Mouse (Mus musculus) spleen, adult 2 months (tissue): ENCODE data around the gene Mtmr12. TPM values are rescaled to one million over a fixed set of nuclear protein-coding genes. Genes with fewer than 3 reads are reported as not detected.
A peak's percentile ranks its signal among the peaks of the same experiment; 100 is the strongest.

ENCODE experiments used
- DNase-seq, 2 experiments: peaks; one replicate each; pipeline versions ENCODE4 v3.0.0 to v3.0.0-alpha.2; 2012 to 2021; ENCODE audit warnings: low spot score in 2 of 2, low read depth in 1 of 2
- H3K27ac ChIP-seq: fragments of 200-500 bp; 2 replicates; pipeline ENCODE4 v1.5.1; 2012; ENCODE audit warnings: low read length, inconsistent platforms; ENCODE audit not compliant: insufficient read depth
- H3K27me3 ChIP-seq: fragments of 200-500 bp; 2 replicates; pipeline ENCODE4 v1.6.1; 2012; ENCODE audit warnings: mild to moderate bottlenecking, moderate library complexity, low read length, inconsistent platforms; ENCODE audit not compliant: control insufficient read depth, insufficient read depth
- H3K36me3 ChIP-seq: fragments of 200-500 bp; 2 replicates; pipeline ENCODE4 v1.6.1; 2012; ENCODE audit warnings: mild to moderate bottlenecking, low read length, inconsistent platforms; ENCODE audit not compliant: control insufficient read depth, insufficient read depth
- H3K4me1 ChIP-seq: fragments of 200-500 bp; 2 replicates; pipeline ENCODE4 v1.6.1; 2011; ENCODE audit warnings: inconsistent platforms; ENCODE audit not compliant: control insufficient read depth, insufficient read depth, insufficient read length
- H3K4me3 ChIP-seq: fragments of 200-500 bp; 2 replicates; pipeline ENCODE4 v1.5.1; 2011; ENCODE audit warnings: mild to moderate bottlenecking, inconsistent platforms; ENCODE audit not compliant: insufficient read depth, insufficient read length; ENCODE audit errors: extremely low read depth
- CTCF ChIP-seq: fragments of 200-500 bp; IDR thresholded peaks from 2 replicates; pipeline ENCODE4 v1.5.1; 2011; ENCODE audit warnings: mild to moderate bottlenecking, inconsistent platforms; ENCODE audit not compliant: insufficient read depth, insufficient read length, insufficient replicate concordance; ENCODE audit errors: extremely low read depth
- POLR2A ChIP-seq: fragments of 200-500 bp; IDR thresholded peaks from 2 replicates; pipeline ENCODE4 v1.6.1; 2011; ENCODE audit warnings: low read depth, low read length, inconsistent platforms
- WGBS: fragments of 180-500 bp; shearing (Covaris S2); methylation state at CpG from one replicate; pipeline ENCODE4 v1.1.7; 2018; 5-methylcytosine and 5-hydroxymethylcytosine counted together
- polyA plus RNA-seq: library from polyadenylated mRNA; depleted of rRNA; stranded (reverse); fragments of >200 nt; gene quantifications from 2 replicates; pipeline ENCODE4 v1.2.3, GENCODE M21; 2012; rRNA removed

Gene Mtmr12
- polyA plus RNA-seq, 1 experiment, result 17.7 TPM

DNA sequence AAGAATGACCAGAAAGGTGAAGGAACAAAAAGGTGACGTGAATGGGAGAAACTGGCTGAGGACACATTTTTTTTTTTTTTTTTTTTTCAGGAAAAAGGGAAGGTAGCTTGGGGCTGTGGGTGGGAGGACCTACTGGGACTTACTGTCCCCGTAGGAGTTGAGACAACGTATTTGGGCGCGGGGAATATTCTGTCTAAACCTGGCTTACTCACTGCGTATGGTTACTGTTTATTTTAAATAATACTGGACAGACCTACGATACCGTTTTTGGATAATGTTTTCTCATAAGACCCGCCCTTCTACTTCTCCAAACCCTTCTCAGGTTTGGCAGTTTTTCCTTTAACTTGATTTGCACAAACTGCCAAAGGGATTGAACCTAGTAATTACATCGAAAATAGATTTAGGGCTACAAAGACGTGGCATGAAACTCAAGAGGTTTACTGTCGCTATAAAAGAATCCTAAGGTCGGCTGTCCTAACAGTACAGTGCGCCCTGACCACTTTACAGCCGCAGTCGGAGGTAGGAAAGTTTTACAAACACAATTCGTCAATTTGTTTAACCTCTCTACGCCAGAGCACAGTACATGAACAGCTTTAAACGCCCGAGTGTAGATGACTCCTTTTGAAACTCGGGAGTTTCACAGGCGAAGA is 115.7 kb downstream of the Mtmr12 start:
- 6% methylated on average over 22 of the region's 22 CpGs for WGBS
- peaks cover 5% of the 10 kb centered on the region for H3K4me1 ChIP-seq
- peak in 1 of 2 experiments; percentile 17 for DNase-seq
- peak overlapping the region; percentile 92 for H3K4me3 ChIP-seq
- no peaks in the 10 kb centered on the region for H3K36me3 ChIP-seq
- no peaks in the 10 kb centered on the region; the same call in 1 of the 2 replicates for H3K27me3 ChIP-seq
- TF ChIP-seq POLR2A (no peak), CTCF (no peak)
- peak overlapping the region; percentile 43; the same call in 1 of the 2 replicates for H3K27ac ChIP-seq

DNA sequence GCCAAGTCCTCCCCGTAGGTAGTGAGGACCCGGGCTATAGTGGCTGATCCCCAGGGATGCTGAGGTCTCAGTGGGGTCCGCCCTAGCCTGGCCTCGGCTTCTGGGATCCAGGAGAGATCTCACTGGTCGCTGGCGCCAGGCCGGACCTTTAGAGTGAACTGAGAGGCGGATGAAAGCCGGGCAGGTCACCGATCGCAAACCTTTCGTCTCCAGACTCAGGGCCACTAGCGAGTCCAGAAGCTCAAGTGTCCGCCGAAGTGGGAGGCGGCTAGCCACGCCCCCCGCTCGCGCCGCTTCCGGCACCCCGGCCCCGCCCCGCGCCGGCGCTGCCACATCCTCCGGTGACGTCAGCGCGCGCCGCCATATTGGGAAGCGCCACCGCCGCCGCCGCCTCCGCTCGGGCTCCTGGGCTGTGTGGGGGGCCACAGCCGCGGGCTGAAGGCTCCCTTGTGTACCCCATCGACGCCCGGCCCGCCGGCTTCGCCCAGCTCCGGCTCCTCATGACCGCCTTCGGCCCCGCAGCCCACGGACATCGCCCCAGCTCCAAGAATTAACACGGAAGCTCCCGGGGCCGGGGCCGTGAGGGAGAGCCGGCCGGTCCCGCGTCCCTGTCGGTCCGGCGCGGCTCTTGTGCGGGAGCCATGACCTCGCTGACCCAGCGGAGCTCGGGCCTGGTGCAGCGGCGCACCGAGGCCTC is 116.4 kb downstream of the Mtmr12 start, which contains the start of gene Golph3:
Gene Golph3, plus strand, starts transcription at position 360 of the 697 bp plus-strand sequence.
- peak within 1 kb of the TSS; percentile 92 for H3K27ac ChIP-seq
- 1% methylated on average over 70 of the region's 74 CpGs for WGBS
- H3K36me3 ChIP-seq, result no peaks in the 10 kb centered on the region
- peaks cover 5% of the 10 kb centered on the region for H3K4me1 ChIP-seq
- H3K27me3 ChIP-seq, result no peaks in the 10 kb centered on the region; the same call in 1 of the 2 replicates
- DNase-seq, result peak; percentile 73 to 93
- peak; percentile 29; the same call in 1 of the 2 replicates for TF ChIP-seq POLR2A
- no peak for TF ChIP-seq CTCF
- peak within 1 kb of the TSS; percentile 92 for H3K4me3 ChIP-seq

DNA sequence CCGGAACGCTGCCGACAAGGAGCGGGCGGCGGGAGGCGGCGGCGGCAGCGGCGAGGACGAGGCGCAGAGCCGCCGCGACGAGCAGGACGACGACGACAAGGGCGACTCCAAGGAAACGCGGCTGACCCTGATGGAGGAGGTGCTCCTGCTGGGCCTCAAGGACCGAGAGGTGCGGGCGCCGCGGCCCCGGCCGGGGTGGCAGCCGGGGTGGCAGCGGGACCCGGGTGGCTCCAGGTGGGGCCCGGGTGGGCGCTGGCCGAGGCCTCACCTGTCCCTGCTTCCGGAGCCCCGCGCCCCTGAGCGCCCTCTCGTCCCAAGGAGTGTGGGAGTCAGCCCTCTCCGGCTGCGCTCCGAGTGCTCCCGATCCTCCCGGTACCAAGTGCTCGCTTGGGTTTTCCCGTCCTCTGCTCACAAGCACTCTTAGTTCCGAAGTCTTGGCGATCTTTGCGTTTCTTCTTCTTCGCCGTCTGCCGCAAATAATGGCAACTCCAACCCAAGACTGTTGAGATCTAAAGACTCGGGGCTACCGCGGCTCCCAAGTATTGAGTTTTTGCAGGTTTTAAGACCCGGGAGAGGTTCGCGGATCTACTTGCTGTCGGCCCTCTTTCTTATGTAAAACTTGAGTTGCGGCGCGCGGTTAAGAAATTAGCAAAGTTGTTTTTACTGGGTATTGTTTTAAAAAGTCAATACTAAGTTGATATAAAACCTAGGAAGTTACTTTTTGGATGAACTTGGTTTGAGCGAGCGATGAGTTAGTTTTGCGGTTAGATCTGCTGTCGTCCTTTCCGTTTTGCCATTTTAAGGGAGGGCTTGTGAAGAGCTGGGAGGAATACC is 117.2 kb downstream of the Mtmr12 start, which contains the start of gene 1810049J17Rik:
Gene 1810049J17Rik, minus strand, starts transcription at position 112 of the 834 bp plus-strand sequence.
- peak; percentile 11 to 29 for DNase-seq
- Histone ChIP-seq H3K27ac (peak within 1 kb of the TSS; percentile 92), H3K4me3 (peak within 1 kb of the TSS; percentile 92), H3K27me3 (no peaks in the 10 kb centered on the region; the same call in 1 of the 2 replicates), H3K4me1 (peaks cover 5% of the 10 kb centered on the region), H3K36me3 (no peaks in the 10 kb centered on the region)
- no peak for TF ChIP-seq CTCF
- no peak for TF ChIP-seq POLR2A
- under 1% methylated on average over 54 of the region's 70 CpGs for WGBS

DNA sequence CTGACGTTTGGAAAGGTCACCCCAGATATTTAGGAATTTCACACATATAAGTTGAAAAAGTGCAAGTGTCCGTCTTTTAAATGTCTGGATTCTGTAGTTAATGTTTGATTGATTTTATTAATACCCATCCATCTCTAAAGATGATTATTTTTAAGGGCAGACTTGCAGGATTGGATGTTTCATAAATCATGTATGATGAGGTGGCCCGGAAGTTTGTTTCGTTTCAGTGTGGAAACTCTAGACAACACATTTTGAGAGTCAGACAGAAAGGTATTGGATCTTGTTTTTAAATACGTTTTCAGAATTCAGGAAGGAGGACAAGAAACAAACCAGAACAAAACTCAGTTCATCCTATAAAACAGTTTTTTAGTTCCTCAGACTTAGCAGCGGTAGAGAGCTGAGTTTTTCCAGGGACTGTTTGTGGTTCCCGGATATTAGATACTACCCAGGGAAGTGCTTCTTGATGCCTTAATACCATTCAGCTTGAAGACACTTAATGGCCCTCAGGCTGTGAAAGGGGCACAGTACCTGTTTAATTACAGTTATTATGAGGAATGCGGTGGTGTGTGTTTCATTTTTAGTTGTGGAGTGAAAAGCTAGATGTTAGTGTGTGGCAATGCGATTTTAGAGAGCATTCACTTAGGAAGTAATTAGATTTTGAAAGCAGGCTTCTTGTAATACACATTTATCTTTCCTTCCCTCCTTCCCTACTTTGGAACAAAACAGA is 118.0 kb downstream of the Mtmr12 start:
- no peaks in the 10 kb centered on the region; the same call in 1 of the 2 replicates for H3K27me3 ChIP-seq
- WGBS, result 13% methylated on average over 9 of the region's 9 CpGs
- peak overlapping the region; percentile 92 for H3K4me3 ChIP-seq
- peaks cover 5% of the 10 kb centered on the region for H3K4me1 ChIP-seq
- no peaks in the 10 kb centered on the region for H3K36me3 ChIP-seq
- TF ChIP-seq POLR2A (no peak), CTCF (no peak)
- peak in 1 of 2 experiments; percentile 12 for DNase-seq
- no peak overlapping the region for H3K27ac ChIP-seq

Other genes starting within 250 kb of the Mtmr12 start
- gene Sub1, start 208.0 kb upstream of the Mtmr12 start, polyA plus RNA-seq, result 2.4 and 2.9 TPM in 2 replicates
- gene Zfr, start 87.2 kb upstream of the Mtmr12 start, polyA plus RNA-seq, result 77.2 and 93.5 TPM in 2 replicates
- 34.2 and 55.0 TPM in 2 replicates for gene Golph3, start 116.4 kb downstream of the Mtmr12 start, polyA plus RNA-seq
- gene 1810049J17Rik, start 116.9 kb downstream of the Mtmr12 start, polyA plus RNA-seq, result 0.28 TPM in 1 of 2 replicates, not detected in the other